Mouse (Mus musculus) lung, embryonic 16.5 days (tissue): ENCODE results near the gene Rhog. TPM values are rescaled to one million over a fixed set of nuclear protein-coding genes. Genes with fewer than 3 reads are reported as not detected.

ENCODE experiments used
- ATAC-seq: fragments of 200-750 bp; cut with Nextera tagmentation; 2 replicates; pipeline ENCODE4 v1.8.0; 2017; ENCODE audit warnings: low read depth, mild to moderate bottlenecking, moderate library complexity
- H3K27ac ChIP-seq: fragments of 300-500 bp; sonication (generic); 2 replicates; pipeline ENCODE4 v1.5.1; 2014; ENCODE audit warnings: mild to moderate bottlenecking, control low read depth, low read length
- H3K27me3 ChIP-seq: fragments of 300-500 bp; sonication (generic); 2 replicates; pipeline ENCODE4 v1.6.1; 2014; ENCODE audit warnings: low read depth, low read length, mixed read lengths; ENCODE audit not compliant: control insufficient read depth, insufficient read depth
- H3K36me3 ChIP-seq: fragments of 300-500 bp; sonication (generic); 2 replicates; pipeline ENCODE4 v1.6.1; 2014; ENCODE audit warnings: low read length; ENCODE audit not compliant: control insufficient read depth, insufficient read depth
- H3K4me1 ChIP-seq: fragments of 300-500 bp; sonication (generic); replicated peaks from 2 replicates; pipeline ENCODE4 v1.6.1; 2014; ENCODE audit warnings: low read length, mixed read lengths; ENCODE audit not compliant: control insufficient read depth, insufficient read depth
- H3K4me2 ChIP-seq: fragments of 300-500 bp; sonication (generic); 2 replicates; pipeline ENCODE4 v1.6.1; 2014; ENCODE audit warnings: low read depth, low read length, control low read depth
- H3K4me3 ChIP-seq: fragments of 300-500 bp; sonication (generic); 2 replicates; pipeline ENCODE4 v1.5.1; 2014; ENCODE audit warnings: mild to moderate bottlenecking, low read length, control low read depth
- H3K9ac ChIP-seq: fragments of 300-500 bp; sonication (generic); 2 replicates; pipeline ENCODE4 v1.6.1; 2014; ENCODE audit warnings: low read length, control low read depth
- H3K9me3 ChIP-seq: fragments of 300-500 bp; sonication (generic); 2 replicates; pipeline ENCODE4 v1.6.1; 2016; ENCODE audit warnings: low read length; ENCODE audit not compliant: control insufficient read depth
- WGBS: fragments of 180-500 bp; shearing (Covaris S2); extraction: QIAGEN DNeasy Blood & Tissue Kit; methylation state at CpG from one replicate; pipeline ENCODE4 v1.1.7; 2014; 5-methylcytosine and 5-hydroxymethylcytosine counted together
- polyA plus RNA-seq: library from polyadenylated mRNA; unstranded; fragments of >200 nt; fragmentation: Nextera tagmentation; extraction: Ambion mirVana; gene quantifications from 2 replicates; pipeline ENCODE4 v1.2.1, GENCODE M21; 2015

Gene Rhog
- polyA plus RNA-seq, 1 experiment from 2014 or later: 78.1 TPM

DNA sequence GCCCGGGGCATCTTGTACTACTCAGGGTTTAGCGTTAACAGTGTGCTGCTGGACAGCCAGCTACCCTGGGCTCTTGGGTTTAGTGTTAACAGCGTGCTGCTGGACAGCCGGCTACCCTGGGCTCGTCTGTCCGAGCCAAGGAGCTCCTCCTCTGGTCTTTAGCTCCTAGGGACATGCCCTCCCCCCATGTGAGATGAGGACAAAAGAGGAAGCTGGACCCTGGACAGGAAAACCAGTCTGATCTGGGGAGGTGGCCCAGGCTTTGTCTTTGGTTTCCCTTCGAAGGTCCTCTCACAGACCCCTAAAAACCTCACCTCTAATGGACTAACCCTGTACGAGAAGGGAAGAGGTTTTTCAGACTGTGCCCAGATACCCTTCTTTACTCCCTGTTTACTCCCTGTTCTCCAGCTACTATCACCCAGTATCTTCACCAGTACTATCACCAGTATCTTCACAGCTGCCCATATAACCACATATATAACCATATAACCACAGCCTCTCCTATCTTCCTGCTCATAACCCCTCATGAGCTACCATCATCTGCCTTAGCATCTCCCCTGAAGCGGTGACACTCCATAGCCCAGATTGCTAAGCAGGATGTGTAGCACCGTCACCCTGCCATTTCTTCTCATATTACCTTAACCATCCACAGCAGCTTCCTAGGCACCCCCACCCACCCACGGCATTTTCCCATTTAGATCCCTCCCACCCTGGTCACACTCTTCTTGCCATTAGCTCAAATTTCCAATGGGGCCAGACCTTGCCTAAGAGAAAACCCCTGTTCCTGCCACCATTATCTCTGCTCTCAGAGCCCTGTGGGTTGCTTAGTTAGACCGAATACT is 8.7 kb downstream of the Rhog start:
- peak overlapping the region; percentile 91 for H3K4me3 ChIP-seq
- H3K27ac ChIP-seq: 0 out of 2 replicates have a peak overlapping the region, but pooled peaks have one; percentile 15
- 59% methylated on average over 12 of the region's 12 CpGs for WGBS
- no peaks in the 10 kb centered on the region for H3K9me3 ChIP-seq
- 0 out of 2 replicates have a peak overlapping the region, but pooled peaks have one; percentile 95 for H3K9ac ChIP-seq
- ATAC-seq: no peak
- H3K4me2 ChIP-seq: peak overlapping the region; percentile 83
- H3K4me1 ChIP-seq: peaks cover 61% of the 10 kb centered on the region
- no peaks in the 10 kb centered on the region for H3K27me3 ChIP-seq
- H3K36me3 ChIP-seq: no peaks in the 10 kb centered on the region

- H3K4me3 ChIP-seq: 0 out of 2 replicates have a peak overlapping the region, but pooled peaks have one; percentile 2
- peaks cover 60% of the 10 kb centered on the region for H3K4me1 ChIP-seq
- H3K27ac ChIP-seq: peak overlapping the region; percentile 72
- peak overlapping the region; percentile 51 for H3K9ac ChIP-seq
- no peaks in the 10 kb centered on the region for H3K9me3 ChIP-seq
- H3K36me3 ChIP-seq: peaks cover 3% of the 10 kb centered on the region
- no peaks in the 10 kb centered on the region for H3K27me3 ChIP-seq
- no peak for ATAC-seq
- H3K4me2 ChIP-seq: peak overlapping the region; percentile 12
- 48% methylated on average over 6 of the region's 6 CpGs for WGBS
Observed at GRCm38 (mm10) chr7:102246265-102246664, 9.6 kb downstream of the Rhog start.

- peak overlapping the region; percentile 51 for H3K9ac ChIP-seq
- H3K9me3 ChIP-seq: no peaks in the 10 kb centered on the region
- WGBS: 0% methylated on average over 1 of the region's 1 CpGs
- 0 out of 2 replicates have a peak overlapping the region, but pooled peaks have one; percentile 2 for H3K4me3 ChIP-seq
- H3K4me2 ChIP-seq: peak overlapping the region; percentile 12
- peak overlapping the region; percentile 72 for H3K27ac ChIP-seq
- peaks cover 56% of the 10 kb centered on the region for H3K4me1 ChIP-seq
- ATAC-seq: no peak
- peaks cover 8% of the 10 kb centered on the region for H3K36me3 ChIP-seq
- no peaks in the 10 kb centered on the region for H3K27me3 ChIP-seq
Observed at GRCm38 (mm10) chr7:102245775-102246174, 10.1 kb downstream of the Rhog start.

DNA sequence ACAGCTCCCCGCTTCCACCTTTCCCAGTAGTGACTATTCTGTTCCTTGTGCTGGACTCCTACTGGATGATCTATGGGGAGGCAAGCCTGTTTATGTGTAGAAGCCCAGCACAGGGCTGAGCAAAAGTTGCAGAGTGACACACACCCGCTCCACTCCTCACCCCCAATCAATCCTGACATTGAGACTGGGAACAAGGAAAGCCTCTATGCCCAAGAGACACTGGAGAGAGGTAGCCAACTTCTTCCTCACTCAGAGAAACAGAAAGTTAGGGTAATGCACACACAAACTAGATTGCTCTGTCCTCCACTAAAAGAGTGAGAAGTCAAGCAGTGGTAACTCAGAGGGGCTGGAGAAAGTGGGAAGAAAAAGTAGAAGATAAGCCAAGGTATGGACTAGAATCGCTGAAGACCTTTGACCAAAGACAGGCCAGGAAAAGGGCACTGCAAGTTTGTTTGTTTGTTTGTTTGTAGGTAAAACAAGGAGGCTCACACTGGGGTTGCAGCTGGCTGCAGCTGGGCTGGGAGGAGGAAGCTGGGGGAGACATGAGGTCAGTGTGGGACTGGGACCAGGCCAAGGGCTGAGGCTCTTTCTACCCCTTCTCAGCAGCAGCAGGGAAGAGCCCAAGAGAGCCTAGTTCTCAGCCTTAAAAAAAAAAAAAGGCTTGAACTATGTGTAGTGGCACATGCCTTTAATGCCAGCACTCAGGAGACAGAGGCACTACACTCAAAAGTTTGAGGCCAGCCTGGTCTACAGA is 10.9 kb downstream of the Rhog start:
- H3K27me3 ChIP-seq: no peaks in the 10 kb centered on the region
- peaks cover 56% of the 10 kb centered on the region for H3K4me1 ChIP-seq
- no peak overlapping the region for H3K4me2 ChIP-seq
- no peak overlapping the region for H3K4me3 ChIP-seq
- H3K9me3 ChIP-seq: no peaks in the 10 kb centered on the region
- peak overlapping the region; percentile 72 for H3K27ac ChIP-seq
- H3K36me3 ChIP-seq: peaks cover 14% of the 10 kb centered on the region
- WGBS: 74% methylated on average over 3 of the region's 3 CpGs
- H3K9ac ChIP-seq: no peak overlapping the region
- ATAC-seq: peak; percentile 8; the same call in 1 of the 2 replicates

DNA sequence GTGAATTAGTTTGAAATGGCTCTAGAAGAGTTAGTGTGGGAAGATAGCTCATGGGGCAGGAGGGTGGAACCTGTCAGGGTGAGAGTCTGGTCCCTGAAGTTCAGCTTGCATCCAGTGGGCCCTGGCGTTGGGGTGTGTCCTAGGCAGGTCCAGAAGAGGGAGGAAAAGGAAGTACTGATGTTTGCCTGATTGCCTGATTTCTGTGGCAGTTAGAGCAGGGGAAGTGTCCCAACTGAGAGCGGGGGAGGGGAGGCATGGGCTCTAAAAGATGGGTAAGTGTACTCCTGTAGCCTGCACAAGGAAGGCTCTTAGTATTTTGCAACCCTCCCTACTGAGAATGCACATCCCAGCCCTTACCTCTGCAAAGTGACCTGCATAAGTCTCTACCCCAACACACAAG is 12.0 kb downstream of the Rhog start:
- 52% methylated on average over 2 of the region's 2 CpGs for WGBS
- Histone ChIP-seq H3K36me3 (peaks cover 21% of the 10 kb centered on the region), H3K27me3 (no peaks in the 10 kb centered on the region)

GRCm38 (mm10) chr7:102242917-102243316 is 12.9 kb downstream of the Rhog start:
- H3K4me3 ChIP-seq: no peak overlapping the region
- H3K4me1 ChIP-seq: peaks cover 45% of the 10 kb centered on the region
- 58% methylated on average over 3 of the region's 3 CpGs for WGBS

More for the DNA sequence above, 12.0 kb downstream of the Rhog start:
- Histone ChIP-seq H3K9ac (no peak overlapping the region), H3K4me3 (no peak overlapping the region), H3K4me2 (no peak overlapping the region), H3K27ac (no peak overlapping the region), H3K9me3 (no peaks in the 10 kb centered on the region), H3K4me1 (peaks cover 54% of the 10 kb centered on the region)
- ATAC-seq: no peak

GRCm38 (mm10) chr7:102242371-102242770 is 13.5 kb downstream of the Rhog start:
- 81% methylated on average over 5 of the region's 5 CpGs for WGBS
- peaks cover 36% of the 10 kb centered on the region for H3K36me3 ChIP-seq
- H3K9ac ChIP-seq: no peak overlapping the region
- H3K27me3 ChIP-seq: no peaks in the 10 kb centered on the region
- no peak overlapping the region for H3K4me3 ChIP-seq
- no peak for ATAC-seq
- no peak overlapping the region for H3K27ac ChIP-seq
- H3K4me2 ChIP-seq: no peak overlapping the region
- H3K9me3 ChIP-seq: no peaks in the 10 kb centered on the region
- H3K4me1 ChIP-seq: peaks cover 39% of the 10 kb centered on the region

More at GRCm38 (mm10) chr7:102242917-102243316, 12.9 kb downstream of the Rhog start:
- Histone ChIP-seq H3K9me3 (no peaks in the 10 kb centered on the region), H3K27me3 (no peaks in the 10 kb centered on the region), H3K4me2 (no peak overlapping the region), H3K36me3 (peaks cover 31% of the 10 kb centered on the region), H3K9ac (no peak overlapping the region), H3K27ac (no peak overlapping the region)
- no peak for ATAC-seq

- H3K36me3 ChIP-seq: peaks cover 45% of the 10 kb centered on the region
- no peaks in the 10 kb centered on the region for H3K27me3 ChIP-seq
- 83% methylated on average over 16 of the region's 16 CpGs for WGBS
- H3K9me3 ChIP-seq: no peaks in the 10 kb centered on the region
- peaks cover 13% of the 10 kb centered on the region for H3K4me1 ChIP-seq
- H3K4me3 ChIP-seq: no peak overlapping the region
- H3K4me2 ChIP-seq: no peak overlapping the region
- H3K9ac ChIP-seq: no peak overlapping the region
- 0 out of 2 replicates have a peak, but pooled peaks have one; percentile 29 for ATAC-seq
- H3K27ac ChIP-seq: no peak overlapping the region
Observed at GRCm38 (mm10) chr7:102239591-102239990, 16.3 kb downstream of the Rhog start.

DNA sequence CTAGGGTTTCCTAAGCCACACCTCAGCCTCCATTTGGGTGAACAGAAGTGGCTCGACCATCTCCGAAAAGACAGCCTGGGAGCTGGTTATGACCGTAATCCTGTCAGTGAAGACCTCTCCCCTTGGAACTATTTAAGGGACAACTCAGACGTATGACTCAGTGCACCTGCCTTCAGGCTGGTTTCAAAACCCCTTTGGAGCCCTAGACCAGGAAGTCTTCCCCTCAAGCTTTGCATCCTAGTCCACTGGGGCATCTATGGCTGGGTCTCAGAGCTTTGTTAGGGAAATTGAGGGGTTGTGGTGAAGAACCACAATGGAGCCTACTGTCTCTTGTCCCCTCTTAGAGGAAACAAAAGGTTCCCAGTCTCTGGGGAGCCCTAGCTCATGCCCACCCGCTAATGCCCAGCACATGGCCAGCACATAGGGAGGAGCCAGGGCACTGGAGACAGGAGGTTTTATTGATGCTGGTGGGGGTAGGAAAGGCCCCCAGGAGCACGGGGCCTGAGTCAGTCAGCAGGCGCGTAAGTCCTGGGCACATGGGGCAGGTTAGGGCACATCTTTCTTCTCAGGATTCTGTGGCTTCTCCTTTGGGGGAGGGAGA is 17.1 kb downstream of the Rhog start:
- 83% methylated on average over 8 of the region's 8 CpGs for WGBS
- ATAC-seq: no peak
- H3K4me1 ChIP-seq: peaks cover 4% of the 10 kb centered on the region
- no peaks in the 10 kb centered on the region for H3K27me3 ChIP-seq
- H3K4me2 ChIP-seq: no peak overlapping the region
- no peak overlapping the region for H3K4me3 ChIP-seq
- H3K36me3 ChIP-seq: peaks cover 45% of the 10 kb centered on the region
- no peak overlapping the region for H3K9ac ChIP-seq
- no peaks in the 10 kb centered on the region for H3K9me3 ChIP-seq
- no peak overlapping the region for H3K27ac ChIP-seq
